Mouse (Mus musculus) embryonic facial prominence, embryonic 15.5 days (tissue): ENCODE data around the gene Lsm4. TPM values are rescaled to one million over a fixed set of nuclear protein-coding genes. Genes with fewer than 3 reads are reported as not detected.

Experiments used
- ATAC-seq: fragments of 200-750 bp; cut with Nextera tagmentation; 2 replicates; pipeline ENCODE4 v1.8.0; 2017; ENCODE audit warnings: low read depth, moderate TSS enrichment; ENCODE audit not compliant: insufficient number of reproducible peaks, low FRiP score, low TSS enrichment
- H3K27ac ChIP-seq: fragments of 300-500 bp; sonication (generic); replicated peaks from 2 replicates; pipeline ENCODE4 v1.5.1; 2015; ENCODE audit warnings: mild to moderate bottlenecking, inconsistent platforms
- H3K27me3 ChIP-seq: fragments of 300-500 bp; sonication (generic); 2 replicates; pipeline ENCODE4 v1.6.1; 2015; ENCODE audit warnings: inconsistent platforms
- H3K36me3 ChIP-seq: fragments of 300-500 bp; sonication (generic); 2 replicates; pipeline ENCODE4 v1.6.1; 2015; ENCODE audit warnings: mild to moderate bottlenecking, inconsistent platforms
- H3K4me1 ChIP-seq: fragments of 300-500 bp; sonication (generic); 2 replicates; pipeline ENCODE4 v1.6.1; 2015; ENCODE audit warnings: inconsistent platforms
- H3K4me2 ChIP-seq: fragments of 300-500 bp; sonication (generic); replicated peaks from 2 replicates; pipeline ENCODE4 v1.6.1; 2015; ENCODE audit warnings: mild to moderate bottlenecking, inconsistent platforms
- H3K4me3 ChIP-seq: fragments of 300-500 bp; sonication (generic); replicated peaks from 2 replicates; pipeline ENCODE4 v1.5.1; 2015; ENCODE audit warnings: mild to moderate bottlenecking, inconsistent platforms
- H3K9ac ChIP-seq: fragments of 300-500 bp; sonication (generic); 2 replicates; pipeline ENCODE4 v1.6.1; 2015; ENCODE audit warnings: inconsistent platforms
- H3K9me3 ChIP-seq: fragments of 300-500 bp; sonication (generic); replicated peaks from 2 replicates; pipeline ENCODE4 v1.6.1; 2016; ENCODE audit warnings: inconsistent platforms
- WGBS: fragments of 180-500 bp; shearing (Covaris S2); methylation state at CpG from one replicate; pipeline ENCODE4 v1.1.7; 2015; 5-methylcytosine and 5-hydroxymethylcytosine counted together
- polyA plus RNA-seq: library from polyadenylated mRNA; unstranded; fragments of >200 nt; fragmentation: Nextera tagmentation; extraction: Ambion mirVana; gene quantifications from 2 replicates; pipeline ENCODE4 v1.2.1, GENCODE M21; 2015

Gene Lsm4
- polyA plus RNA-seq, 1 experiment from 2014 or later: 243 TPM

DNA sequence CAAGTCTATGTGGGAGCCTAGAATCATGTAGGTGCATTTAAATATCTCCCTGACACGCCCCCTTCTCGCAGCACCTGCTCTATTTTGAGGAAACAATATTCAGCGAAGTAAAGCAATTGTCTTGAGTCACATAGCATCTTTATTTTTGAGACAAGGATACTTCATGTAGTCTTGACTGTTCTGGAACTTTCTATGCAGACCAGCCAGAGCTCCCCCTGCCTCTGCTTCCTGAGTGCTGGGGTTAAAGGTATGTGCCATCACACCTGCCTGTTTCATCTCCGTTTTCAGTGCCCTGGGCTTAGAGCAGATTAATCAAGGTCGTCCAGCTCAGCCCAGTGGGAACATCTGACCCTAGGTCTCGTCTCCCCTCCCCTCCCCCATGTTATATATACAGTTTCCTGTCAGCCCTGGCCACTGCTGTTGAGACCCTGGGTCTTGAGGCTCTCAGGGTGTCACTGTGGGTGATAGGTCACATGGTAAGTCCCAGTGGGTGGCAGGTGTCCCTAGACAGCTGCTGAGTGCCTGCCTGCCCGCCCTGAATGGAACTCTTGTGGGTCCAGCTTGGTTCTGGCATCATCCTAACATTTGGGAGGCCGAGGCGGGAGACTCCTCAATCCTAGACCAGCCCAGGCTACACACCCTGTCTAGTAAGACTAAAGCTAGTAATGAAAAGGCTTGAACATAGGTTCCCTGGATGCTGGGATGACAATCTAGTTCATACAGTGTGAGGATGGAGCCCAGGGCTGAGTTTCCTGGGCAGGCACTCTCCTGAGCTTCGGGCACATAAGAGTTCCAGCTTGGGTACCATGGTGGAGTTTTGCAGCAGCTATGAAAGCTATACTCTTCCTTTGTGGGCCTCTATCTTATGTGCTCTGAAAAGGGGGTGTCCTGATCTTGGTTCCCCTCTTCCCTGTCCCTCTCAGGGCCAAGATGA lies 28.3 kb downstream of the Lsm4 start:
- H3K4me1 ChIP-seq: peaks cover 41% of the 10 kb centered on the region
- ATAC-seq: no peak
- peak overlapping the region; percentile 62 for H3K4me2 ChIP-seq
- H3K27ac ChIP-seq: peak overlapping the region; percentile 99
- H3K36me3 ChIP-seq: 0 out of 2 replicates have a peak, but pooled peaks cover 5% of the 10 kb centered on the region
- H3K9ac ChIP-seq: peak overlapping the region; percentile 3; the same call in 1 of the 2 replicates
- no peaks in the 10 kb centered on the region for H3K27me3 ChIP-seq
- H3K4me3 ChIP-seq: peak overlapping the region; percentile 94
- H3K9me3 ChIP-seq: no peaks in the 10 kb centered on the region
- 49% methylated on average over 10 of the region's 10 CpGs for WGBS

DNA sequence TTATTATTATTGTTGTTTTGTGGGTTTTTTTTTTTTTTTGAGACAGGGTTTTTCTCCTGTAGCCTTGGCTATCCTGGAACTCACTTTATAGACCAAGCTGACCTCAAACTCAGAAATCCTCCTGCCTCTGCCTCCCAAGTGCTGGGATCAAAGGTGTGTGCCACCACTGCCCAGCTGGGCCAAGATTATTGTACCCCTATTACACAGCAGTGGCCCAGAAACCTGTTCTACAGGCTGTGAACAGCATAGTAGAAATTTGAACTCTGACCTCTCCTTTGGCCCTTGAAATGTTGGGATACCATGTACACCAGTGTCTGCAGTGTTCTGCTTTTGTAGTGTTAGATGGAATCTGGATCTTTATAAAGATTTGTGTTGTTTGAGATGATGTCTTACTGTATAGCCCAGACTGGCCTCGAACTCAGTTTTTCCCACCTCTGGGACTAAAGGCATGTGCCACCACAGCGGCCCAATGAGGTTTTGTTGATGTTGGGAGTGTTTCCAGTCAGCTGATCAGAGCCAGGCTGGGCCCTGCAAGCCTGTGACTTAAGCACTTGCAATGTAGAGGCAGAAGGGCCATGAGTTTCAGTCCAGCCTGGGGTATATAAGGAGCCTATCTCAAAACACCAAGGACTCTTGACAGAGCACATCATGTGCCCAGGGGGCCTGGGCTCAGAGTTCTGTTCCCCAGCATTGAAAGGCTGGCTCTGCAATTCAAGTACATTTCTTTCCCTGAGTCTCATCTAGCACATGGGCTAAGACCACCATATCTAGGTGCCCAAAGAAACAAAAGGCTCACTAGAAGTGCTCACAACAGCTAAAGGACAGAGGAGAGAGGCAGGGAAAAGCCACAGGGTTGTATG lies 29.2 kb downstream of the Lsm4 start:
- Histone ChIP-seq H3K9me3 (no peaks in the 10 kb centered on the region), H3K4me1 (peaks cover 32% of the 10 kb centered on the region), H3K4me3 (peak overlapping the region; percentile 94; the same call in 1 of the 2 replicates), H3K36me3 (0 out of 2 replicates have a peak, but pooled peaks cover 5% of the 10 kb centered on the region), H3K27me3 (no peaks in the 10 kb centered on the region), H3K4me2 (no peak overlapping the region; the same call in 1 of the 2 replicates), H3K9ac (no peak overlapping the region), H3K27ac (0 out of 2 replicates have a peak overlapping the region, but pooled peaks have one; percentile 8)
- WGBS: 80% methylated on average over 2 of the region's 2 CpGs
- no peak for ATAC-seq

DNA sequence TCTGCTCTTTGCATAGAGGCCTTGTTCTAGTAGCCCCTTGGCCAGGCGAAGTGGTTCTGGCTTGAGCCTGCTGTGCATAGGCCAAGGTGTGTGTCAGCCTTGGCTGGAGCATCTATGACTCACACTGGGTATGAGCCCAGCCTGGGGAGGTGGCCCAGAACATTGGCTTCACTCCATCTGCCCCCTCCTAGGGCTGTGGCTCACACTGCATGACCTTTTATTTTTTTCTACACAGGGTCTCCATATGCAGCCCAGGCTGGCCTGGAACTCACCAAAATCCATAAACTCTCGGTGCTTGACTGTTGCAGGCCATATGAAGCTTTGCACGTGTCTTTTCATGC lies 29.8 kb downstream of the Lsm4 start:
- Histone ChIP-seq H3K27ac (no peak overlapping the region), H3K27me3 (no peaks in the 10 kb centered on the region), H3K4me3 (no peak overlapping the region), H3K36me3 (0 out of 2 replicates have a peak, but pooled peaks cover 5% of the 10 kb centered on the region), H3K9ac (no peak overlapping the region), H3K4me2 (no peak overlapping the region), H3K4me1 (peaks cover 26% of the 10 kb centered on the region), H3K9me3 (no peaks in the 10 kb centered on the region)
- no peak for ATAC-seq
- WGBS: 75% methylated on average over 3 of the region's 3 CpGs

DNA sequence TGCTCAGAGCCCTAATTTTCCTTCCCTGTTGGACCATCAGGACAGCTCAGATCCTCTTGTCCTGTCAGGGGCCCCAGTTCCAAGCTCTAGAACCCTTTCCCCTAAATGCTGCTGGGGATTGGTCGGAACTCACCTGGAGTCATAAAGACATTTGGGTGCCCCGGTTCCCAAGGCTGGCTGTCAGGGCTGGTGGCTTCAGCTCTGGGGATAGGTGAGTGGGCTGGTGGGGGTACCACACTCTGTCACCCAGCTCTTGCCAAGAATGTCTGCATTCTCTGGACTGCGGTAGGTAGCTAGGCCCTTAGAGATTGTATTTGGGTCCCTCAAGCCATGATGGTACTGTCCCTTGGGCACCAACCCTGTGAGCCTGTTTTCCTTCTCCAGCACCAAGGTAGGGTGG lies 30.2 kb downstream of the Lsm4 start, which contains the start of gene Iqcn:
TSS of gene Iqcn (plus strand) at position 171 of the 400 bp plus-strand sequence.
- Histone ChIP-seq H3K4me3 (no peak within 1 kb of the TSS), H3K27ac (0 out of 2 replicates have a peak within 1 kb of the TSS, but pooled peaks have one; percentile 8), H3K4me2 (no peak within 1 kb of the TSS; the same call in 1 of the 2 replicates), H3K9me3 (no peaks in the 10 kb centered on the region), H3K4me1 (peaks cover 21% of the 10 kb centered on the region), H3K27me3 (no peaks in the 10 kb centered on the region), H3K9ac (no peak within 1 kb of the TSS), H3K36me3 (0 out of 2 replicates have a peak, but pooled peaks cover 5% of the 10 kb centered on the region)
- WGBS: 81% methylated on average over 3 of the region's 3 CpGs
- no peak for ATAC-seq

DNA sequence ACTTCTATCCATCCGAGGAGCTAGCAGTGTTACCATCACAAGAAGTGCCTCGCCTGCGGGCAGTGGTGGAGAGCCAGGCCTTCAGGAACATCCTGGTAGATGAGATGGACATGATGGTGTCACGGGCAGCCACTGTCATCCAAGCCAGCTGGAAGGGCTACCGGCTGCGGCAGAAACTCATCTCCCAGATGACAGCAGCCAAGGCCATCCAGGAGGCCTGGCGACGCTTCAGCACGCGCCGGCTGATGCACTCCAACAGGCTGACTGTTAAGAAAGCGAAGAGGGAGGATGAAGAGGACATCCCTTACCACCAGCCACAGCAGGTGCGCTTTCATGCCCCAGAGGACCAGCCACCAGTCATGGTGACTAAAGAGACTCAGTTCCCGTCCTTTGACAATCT lies 35.2 kb downstream of the Lsm4 start:
- Histone ChIP-seq H3K4me2 (no peak overlapping the region), H3K27me3 (no peaks in the 10 kb centered on the region), H3K27ac (no peak overlapping the region), H3K4me1 (no peaks in the 10 kb centered on the region), H3K4me3 (no peak overlapping the region), H3K9ac (no peak overlapping the region), H3K36me3 (no peaks in the 10 kb centered on the region), H3K9me3 (no peaks in the 10 kb centered on the region)
- 86% methylated on average over 14 of the region's 14 CpGs for WGBS
- no peak for ATAC-seq

DNA sequence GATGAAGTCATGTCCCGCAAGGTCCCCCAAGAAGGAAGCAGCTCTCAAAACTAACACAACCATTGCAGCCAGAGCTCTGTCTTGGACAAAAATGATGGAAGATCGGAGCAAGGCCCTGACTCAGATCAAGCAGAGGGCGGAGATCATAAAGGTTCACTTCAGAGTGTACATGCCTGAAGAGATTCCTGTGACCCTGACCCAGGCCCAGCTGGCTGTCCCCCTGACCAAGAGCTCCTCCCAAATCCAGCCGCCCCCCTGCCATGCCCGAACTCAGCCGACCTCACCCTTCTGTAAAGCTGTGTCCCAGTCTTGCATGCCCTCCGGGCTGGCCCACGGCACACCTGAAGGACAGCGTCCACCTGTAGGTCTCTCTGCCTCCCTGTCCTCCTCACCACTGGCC lies 36.7 kb downstream of the Lsm4 start:
- Histone ChIP-seq H3K9me3 (no peaks in the 10 kb centered on the region), H3K27me3 (no peaks in the 10 kb centered on the region), H3K36me3 (no peaks in the 10 kb centered on the region), H3K4me2 (no peak overlapping the region), H3K4me3 (no peak overlapping the region), H3K27ac (no peak overlapping the region), H3K4me1 (no peaks in the 10 kb centered on the region), H3K9ac (no peak overlapping the region)
- ATAC-seq: no peak
- WGBS: 84% methylated on average over 9 of the region's 9 CpGs

DNA sequence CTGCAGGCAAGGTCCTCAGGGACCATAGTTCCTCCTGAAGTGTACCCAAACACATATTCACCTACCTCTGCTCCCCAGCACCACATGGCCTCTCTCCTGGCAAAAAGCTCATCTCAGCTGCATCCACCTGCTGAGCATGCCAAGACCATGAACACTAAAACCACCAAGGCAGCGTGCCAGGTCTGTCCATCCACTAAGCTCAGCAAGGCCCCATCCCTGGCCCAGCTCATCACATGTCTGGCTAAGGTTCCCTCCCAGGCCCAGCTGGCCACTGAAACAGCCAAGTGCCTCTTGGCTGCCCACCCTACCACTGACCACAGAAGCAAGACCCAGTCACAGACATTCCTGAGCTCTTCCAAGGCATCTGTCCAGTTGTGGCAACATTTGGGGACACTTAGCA lies 37.2 kb downstream of the Lsm4 start:
- H3K9me3 ChIP-seq: no peaks in the 10 kb centered on the region
- no peaks in the 10 kb centered on the region for H3K27me3 ChIP-seq
- H3K4me1 ChIP-seq: no peaks in the 10 kb centered on the region
- no peak overlapping the region for H3K4me3 ChIP-seq
- H3K27ac ChIP-seq: no peak overlapping the region
- H3K36me3 ChIP-seq: no peaks in the 10 kb centered on the region
- no peak for ATAC-seq
- no peak overlapping the region for H3K4me2 ChIP-seq
- 86% methylated on average over 1 of the region's 1 CpGs for WGBS
- H3K9ac ChIP-seq: no peak overlapping the region

DNA sequence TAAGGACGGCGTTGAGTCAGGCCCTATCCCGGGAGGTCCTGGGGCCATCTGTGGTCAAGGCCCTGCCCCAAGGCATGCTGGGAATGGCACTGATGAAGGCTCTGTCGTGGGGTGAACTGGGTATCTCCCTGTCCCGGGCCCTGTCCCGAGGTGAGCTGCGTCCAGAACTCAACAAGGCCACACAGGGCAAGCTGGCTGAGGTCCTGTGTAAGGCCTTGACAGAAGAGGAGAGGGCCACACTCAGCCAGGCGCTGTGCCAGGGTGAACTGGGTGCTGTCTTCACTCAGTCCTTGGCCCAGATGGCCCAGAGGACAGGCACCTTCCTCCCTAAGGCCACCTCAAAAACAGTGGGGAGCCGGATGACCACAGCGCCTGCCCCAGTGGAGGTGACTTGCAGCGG lies 38.0 kb downstream of the Lsm4 start:
- Histone ChIP-seq H3K36me3 (no peaks in the 10 kb centered on the region), H3K27ac (no peak overlapping the region), H3K4me3 (no peak overlapping the region), H3K9me3 (no peaks in the 10 kb centered on the region), H3K4me1 (no peaks in the 10 kb centered on the region), H3K4me2 (no peak overlapping the region), H3K9ac (no peak overlapping the region), H3K27me3 (no peaks in the 10 kb centered on the region)
- ATAC-seq: no peak
- WGBS: 79% methylated on average over 11 of the region's 11 CpGs

DNA sequence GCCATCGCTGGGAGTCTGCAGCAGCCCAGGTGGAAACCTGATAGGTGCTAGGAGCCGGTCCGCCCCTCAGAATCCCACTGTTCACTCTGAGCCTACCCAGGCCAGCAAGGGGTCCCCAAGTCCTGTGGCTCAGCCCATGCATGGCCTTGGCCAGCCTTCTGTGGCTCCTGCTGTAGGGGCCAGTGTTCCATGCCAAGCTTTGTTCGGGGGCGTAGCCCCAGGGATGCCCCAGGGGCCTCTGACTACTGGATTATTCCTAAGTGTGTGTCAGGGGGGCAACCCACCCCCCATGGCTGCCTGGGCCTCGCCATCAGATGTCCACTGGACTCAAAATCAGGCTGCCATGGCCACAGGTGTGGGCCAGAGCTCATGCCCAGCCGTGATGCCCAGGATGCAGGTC lies 40.9 kb downstream of the Lsm4 start:
- whole genome bisulfite sequencing: 77% methylated on average over 7 of the region's 7 CpGs
- no peak for ATAC-seq
- Histone ChIP-seq H3K9ac (no peak overlapping the region), H3K27ac (no peak overlapping the region), H3K4me3 (no peak overlapping the region), H3K9me3 (no peaks in the 10 kb centered on the region), H3K4me1 (no peaks in the 10 kb centered on the region), H3K4me2 (no peak overlapping the region), H3K36me3 (no peaks in the 10 kb centered on the region), H3K27me3 (no peaks in the 10 kb centered on the region)

DNA sequence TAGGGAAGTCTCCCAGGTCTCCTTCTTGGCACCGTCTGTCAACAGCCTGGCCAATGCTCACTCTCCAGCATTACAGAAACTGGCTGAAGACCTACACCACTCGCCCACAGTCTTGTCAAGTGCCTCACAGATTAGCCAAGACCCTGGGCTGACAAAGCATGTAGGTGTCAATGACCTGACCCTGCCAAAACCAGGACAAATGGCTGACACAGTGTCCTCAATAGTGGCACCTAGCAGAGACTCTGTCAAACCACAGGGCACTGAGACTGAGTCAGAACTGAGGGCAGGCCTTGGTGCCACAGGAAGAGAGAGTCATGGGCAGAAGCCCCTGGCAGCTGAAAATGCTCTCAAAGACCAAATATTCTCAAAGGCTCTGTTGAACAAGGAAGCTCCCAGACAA lies 42.0 kb downstream of the Lsm4 start:
- H3K27me3 ChIP-seq: no peaks in the 10 kb centered on the region
- H3K9ac ChIP-seq: no peak overlapping the region
- no peaks in the 10 kb centered on the region for H3K36me3 ChIP-seq
- no peak for ATAC-seq
- H3K4me1 ChIP-seq: no peaks in the 10 kb centered on the region
- 60% methylated on average over 2 of the region's 2 CpGs for WGBS
- no peak overlapping the region for H3K4me2 ChIP-seq
- no peak overlapping the region for H3K27ac ChIP-seq
- H3K9me3 ChIP-seq: no peaks in the 10 kb centered on the region
- H3K4me3 ChIP-seq: no peak overlapping the region
